Mouse (Mus musculus): Measurements from ENCODE around the gene Inip. TPM values are rescaled to one million over a fixed set of nuclear protein-coding genes. Genes with fewer than 3 reads are reported as not detected.

Gene Inip
- polyA plus RNA-seq, 1 experiment, result 4.1 TPM

DNA sequence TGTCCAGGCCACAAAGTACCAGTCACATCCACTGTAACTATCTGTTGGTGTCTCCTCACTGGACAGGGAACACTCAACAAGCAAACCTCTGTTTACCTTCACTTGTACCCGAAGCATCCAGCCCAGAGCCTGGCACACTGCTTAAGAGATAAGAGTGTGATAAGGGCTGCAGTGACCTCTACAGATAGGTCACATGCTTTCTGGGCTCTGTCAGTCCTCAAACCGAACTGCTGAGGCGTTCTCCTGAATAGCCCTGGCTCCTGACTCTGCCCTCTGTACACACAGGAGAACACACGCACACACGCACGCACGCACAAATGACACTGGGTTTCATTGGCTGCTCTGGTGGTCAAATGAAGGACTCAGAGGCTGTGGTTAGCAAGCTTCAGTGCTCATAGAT is 12.7 kb upstream of the Inip start:
- Histone ChIP-seq H3K27ac (ENCODE audit: insufficient read depth, low read depth, low read length) (no peak overlapping the region), H3K36me3 (ENCODE audit: control insufficient read depth, insufficient read depth, low read length) (no peaks in the 10 kb centered on the region), H3K27me3 (ENCODE audit: control insufficient read depth, insufficient read depth, low read length) (no peaks in the 10 kb centered on the region), H3K4me3 (ENCODE audit: low read depth, low read length) (no peak overlapping the region), H3K4me1 (ENCODE audit: control insufficient read depth, insufficient read depth, insufficient read length, low read length) (no peaks in the 10 kb centered on the region; the same call in none of the 2 replicates)
- TF ChIP-seq POLR2A (IDR thresholded peaks at IDR 0.05; ENCODE audit: low read depth, low read length), result no peak
- TF ChIP-seq CTCF (IDR thresholded peaks at IDR 0.05; ENCODE audit: extremely low read depth, insufficient read length, insufficient replicate concordance, low read depth, low read length), result no peak
- 53% methylated on average over 7 of the region's 7 CpGs for WGBS

DNA sequence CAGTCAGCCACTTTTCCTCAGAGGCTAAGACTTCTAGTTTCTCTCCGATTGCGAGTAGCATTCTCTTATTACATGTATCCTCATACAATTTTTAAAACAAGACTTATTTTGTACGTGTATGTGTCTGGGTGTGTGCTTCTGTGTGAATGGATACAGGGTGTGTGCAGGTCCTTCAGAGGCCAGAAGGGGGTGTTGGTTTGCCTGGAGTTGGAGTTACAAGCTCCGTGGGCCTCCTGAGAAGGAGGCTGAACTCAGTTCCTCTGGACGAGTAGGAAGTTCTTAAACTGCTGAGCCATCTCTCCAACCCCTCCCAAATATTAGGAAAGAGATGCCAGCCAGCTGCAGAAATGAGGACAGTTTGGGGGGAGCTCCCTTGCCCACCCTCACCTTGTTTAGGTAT is 7.0 kb upstream of the Inip start:
- TF ChIP-seq CTCF (IDR thresholded peaks at IDR 0.05; ENCODE audit: extremely low read depth, insufficient read length, insufficient replicate concordance, low read depth, low read length), result no peak
- no peak for TF ChIP-seq POLR2A (IDR thresholded peaks at IDR 0.05; ENCODE audit: low read depth, low read length)
- Histone ChIP-seq H3K36me3 (ENCODE audit: control insufficient read depth, insufficient read depth, low read length) (no peaks in the 10 kb centered on the region), H3K27me3 (ENCODE audit: control insufficient read depth, insufficient read depth, low read length) (no peaks in the 10 kb centered on the region), H3K4me3 (ENCODE audit: low read depth, low read length) (no peak overlapping the region), H3K4me1 (ENCODE audit: control insufficient read depth, insufficient read depth, insufficient read length, low read length) (0 out of 2 replicates have a peak, but pooled peaks cover 2% of the 10 kb centered on the region), H3K27ac (ENCODE audit: insufficient read depth, low read depth, low read length) (no peak overlapping the region)
- 83% methylated on average over 5 of the region's 5 CpGs for WGBS

DNA sequence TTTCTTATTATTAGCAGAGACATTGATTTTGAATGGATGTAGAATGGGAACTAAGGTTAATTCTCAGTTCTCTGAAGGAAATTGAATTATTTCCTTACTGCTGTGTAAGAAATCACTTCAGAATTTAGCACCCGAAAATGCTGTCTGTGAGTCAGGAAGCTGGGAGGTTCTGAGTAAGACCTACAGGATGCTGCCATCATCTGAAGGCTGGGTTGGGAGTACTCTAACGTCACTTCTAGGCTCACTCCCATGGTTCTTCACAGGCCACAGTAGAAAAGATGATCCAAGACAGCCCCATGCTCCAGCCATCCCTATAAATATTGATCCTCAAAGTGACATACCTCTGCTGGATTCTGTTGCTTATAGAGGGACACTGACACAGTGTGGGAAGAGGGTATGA is 6.1 kb upstream of the Inip start:
- TF ChIP-seq POLR2A (IDR thresholded peaks at IDR 0.05; ENCODE audit: low read depth, low read length) (no peak), CTCF (IDR thresholded peaks at IDR 0.05; ENCODE audit: extremely low read depth, insufficient read length, insufficient replicate concordance, low read depth, low read length) (no peak)
- H3K36me3 ChIP-seq (ENCODE audit: control insufficient read depth, insufficient read depth, low read length), result no peaks in the 10 kb centered on the region
- H3K27me3 ChIP-seq (ENCODE audit: control insufficient read depth, insufficient read depth, low read length), result no peaks in the 10 kb centered on the region
- H3K4me3 ChIP-seq (ENCODE audit: low read depth, low read length), result no peak overlapping the region
- no peak overlapping the region for H3K27ac ChIP-seq (ENCODE audit: insufficient read depth, low read depth, low read length)
- 0 out of 2 replicates have a peak, but pooled peaks cover 2% of the 10 kb centered on the region for H3K4me1 ChIP-seq (ENCODE audit: control insufficient read depth, insufficient read depth, insufficient read length, low read length)
- 87% methylated on average over 2 of the region's 2 CpGs for WGBS

DNA sequence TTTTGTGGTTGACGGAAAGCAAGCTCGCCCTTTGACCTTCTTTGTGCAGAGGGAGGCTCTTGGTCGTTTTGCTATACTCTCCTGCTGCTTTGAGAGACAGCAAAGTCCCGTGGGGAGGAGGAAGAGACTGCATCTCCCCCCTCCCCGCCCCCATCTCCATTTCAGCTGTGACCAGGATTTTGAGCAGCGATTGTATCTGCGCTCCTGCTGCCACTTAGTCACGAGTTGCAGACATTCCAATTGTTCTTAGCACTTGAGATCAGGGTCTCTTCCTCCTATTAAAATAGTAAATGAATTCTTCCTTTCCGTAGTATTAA is 5.4 kb upstream of the Inip start:
- H3K36me3 ChIP-seq (ENCODE audit: control insufficient read depth, insufficient read depth, low read length), result no peaks in the 10 kb centered on the region
- no peak overlapping the region for H3K27ac ChIP-seq (ENCODE audit: insufficient read depth, low read depth, low read length)
- peak overlapping the region; percentile 93 for H3K4me3 ChIP-seq (ENCODE audit: low read depth, low read length)
- 0 out of 2 replicates have a peak, but pooled peaks cover 2% of the 10 kb centered on the region for H3K4me1 ChIP-seq (ENCODE audit: control insufficient read depth, insufficient read depth, insufficient read length, low read length)
- TF ChIP-seq POLR2A (IDR thresholded peaks at IDR 0.05; ENCODE audit: low read depth, low read length) (no peak), CTCF (IDR thresholded peaks at IDR 0.05; ENCODE audit: extremely low read depth, insufficient read length, insufficient replicate concordance, low read depth, low read length) (no peak)
- WGBS, result 20% methylated on average over 9 of the region's 9 CpGs
- no peaks in the 10 kb centered on the region for H3K27me3 ChIP-seq (ENCODE audit: control insufficient read depth, insufficient read depth, low read length)

DNA sequence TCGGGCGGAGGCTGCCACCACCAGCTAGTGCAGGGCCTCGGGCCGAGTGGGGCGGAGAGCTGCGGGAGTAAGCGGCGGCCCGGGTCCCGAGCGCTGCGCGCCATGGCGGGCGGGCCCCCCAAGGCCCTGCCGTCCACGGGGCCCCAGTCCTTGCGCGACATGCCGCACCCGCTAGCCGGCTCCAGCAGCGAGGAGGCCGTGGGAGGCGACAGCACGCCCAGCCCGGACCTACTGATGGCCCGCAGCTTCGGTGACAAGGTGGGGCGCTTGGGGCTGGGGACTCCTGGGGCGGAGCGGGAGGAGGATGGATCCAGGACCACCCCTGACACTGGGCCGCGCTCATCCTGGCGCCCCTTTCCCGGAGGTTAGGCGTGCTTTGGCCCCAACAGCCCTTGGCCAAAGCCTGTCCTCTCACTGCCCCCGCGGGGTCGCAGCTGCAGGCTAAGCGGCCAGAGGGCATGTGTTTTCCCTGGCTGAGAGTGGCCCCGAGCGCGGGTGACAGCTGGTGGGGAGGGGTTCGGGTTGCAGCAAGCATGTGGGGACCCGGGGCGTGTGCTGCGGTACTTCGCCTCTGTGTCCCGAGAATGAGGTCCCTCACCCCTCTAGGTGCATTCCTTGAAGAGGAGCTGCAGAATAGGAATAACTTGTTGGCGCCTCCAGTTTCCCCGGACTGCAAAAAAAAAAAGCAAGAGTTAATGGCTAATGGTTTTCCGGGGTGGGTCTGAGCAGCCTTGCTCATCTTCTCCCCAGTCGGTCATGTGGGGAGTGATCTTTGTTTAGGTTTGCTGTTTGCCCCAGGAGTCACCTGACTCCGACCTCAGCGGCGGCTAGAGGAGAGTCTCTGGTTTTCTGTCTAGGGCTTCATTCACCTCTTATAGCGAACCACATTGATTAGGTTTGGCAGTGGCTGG is 4.8 kb upstream of the Inip start:
- WGBS, result 1% methylated on average over 58 of the region's 58 CpGs
- no peaks in the 10 kb centered on the region for H3K36me3 ChIP-seq (ENCODE audit: control insufficient read depth, insufficient read depth, low read length)
- H3K27ac ChIP-seq (ENCODE audit: insufficient read depth, low read depth, low read length), result no peak overlapping the region; the same call in none of the 2 replicates
- no peaks in the 10 kb centered on the region for H3K27me3 ChIP-seq (ENCODE audit: control insufficient read depth, insufficient read depth, low read length)
- peak overlapping the region; percentile 93 for H3K4me3 ChIP-seq (ENCODE audit: low read depth, low read length)
- TF ChIP-seq POLR2A (IDR thresholded peaks at IDR 0.05; ENCODE audit: low read depth, low read length) (no peak), CTCF (IDR thresholded peaks at IDR 0.05; ENCODE audit: extremely low read depth, insufficient read length, insufficient replicate concordance, low read depth, low read length) (no peak)
- 0 out of 2 replicates have a peak, but pooled peaks cover 2% of the 10 kb centered on the region for H3K4me1 ChIP-seq (ENCODE audit: control insufficient read depth, insufficient read depth, insufficient read length, low read length)

DNA sequence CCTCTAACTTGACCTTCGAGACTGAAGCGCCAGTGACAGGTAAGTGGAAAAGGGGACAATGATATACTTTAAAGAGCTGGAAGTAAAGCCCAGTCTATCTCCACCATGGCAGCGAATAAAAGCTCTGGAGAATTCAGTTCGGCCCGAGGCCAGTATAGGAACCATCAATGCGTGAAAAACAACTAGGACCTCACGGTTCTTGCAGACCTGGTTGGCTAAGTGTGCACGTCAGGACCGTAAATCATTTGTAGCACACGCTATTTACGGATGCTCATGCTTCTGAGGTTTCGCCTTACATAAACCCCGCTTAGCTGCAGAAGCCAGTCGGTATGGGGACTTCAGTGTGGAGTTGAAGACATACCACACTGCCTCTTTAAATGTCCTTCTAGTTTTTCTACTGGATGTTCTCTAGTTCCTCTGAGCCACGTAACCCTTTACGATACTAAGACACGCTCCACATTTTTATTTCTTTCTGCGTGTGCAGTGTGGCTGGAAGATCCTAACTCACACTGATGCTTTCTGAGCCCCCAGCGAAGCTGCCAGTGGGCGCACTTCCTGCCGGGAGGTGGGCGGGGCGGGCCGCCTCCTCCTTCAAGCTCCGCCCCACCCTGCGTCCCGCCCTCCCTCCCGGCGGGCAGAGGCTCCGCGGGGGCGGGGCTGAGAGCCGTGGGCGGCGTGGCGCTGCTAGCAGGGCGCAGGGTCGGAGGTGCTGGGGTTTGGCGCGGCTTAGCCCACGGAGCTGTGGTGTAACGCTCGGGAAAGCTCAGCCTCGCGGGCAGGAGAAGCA is 4.0 kb upstream of the Inip start, which contains the start of gene Snx30:
Snx30 (plus strand) TSS at position 660 of the 787 bp plus-strand sequence.
- TF ChIP-seq POLR2A (IDR thresholded peaks at IDR 0.05; ENCODE audit: low read depth, low read length) (peak; percentile 54), CTCF (IDR thresholded peaks at IDR 0.05; ENCODE audit: extremely low read depth, insufficient read length, insufficient replicate concordance, low read depth, low read length) (no peak)
- Histone ChIP-seq H3K4me3 (ENCODE audit: low read depth, low read length) (peak within 1 kb of the TSS; percentile 93), H3K36me3 (ENCODE audit: control insufficient read depth, insufficient read depth, low read length) (no peaks in the 10 kb centered on the region), H3K4me1 (ENCODE audit: control insufficient read depth, insufficient read depth, insufficient read length, low read length) (0 out of 2 replicates have a peak, but pooled peaks cover 2% of the 10 kb centered on the region), H3K27ac (ENCODE audit: insufficient read depth, low read depth, low read length) (peak within 1 kb of the TSS; percentile 50), H3K27me3 (ENCODE audit: control insufficient read depth, insufficient read depth, low read length) (no peaks in the 10 kb centered on the region)
- WGBS, result 5% methylated on average over 42 of the region's 45 CpGs

Measured in small intestine, adult 2 months (tissue).